8 mouse cellular contexts compared by ENCODE assay signal in the genomic region with DNA sequence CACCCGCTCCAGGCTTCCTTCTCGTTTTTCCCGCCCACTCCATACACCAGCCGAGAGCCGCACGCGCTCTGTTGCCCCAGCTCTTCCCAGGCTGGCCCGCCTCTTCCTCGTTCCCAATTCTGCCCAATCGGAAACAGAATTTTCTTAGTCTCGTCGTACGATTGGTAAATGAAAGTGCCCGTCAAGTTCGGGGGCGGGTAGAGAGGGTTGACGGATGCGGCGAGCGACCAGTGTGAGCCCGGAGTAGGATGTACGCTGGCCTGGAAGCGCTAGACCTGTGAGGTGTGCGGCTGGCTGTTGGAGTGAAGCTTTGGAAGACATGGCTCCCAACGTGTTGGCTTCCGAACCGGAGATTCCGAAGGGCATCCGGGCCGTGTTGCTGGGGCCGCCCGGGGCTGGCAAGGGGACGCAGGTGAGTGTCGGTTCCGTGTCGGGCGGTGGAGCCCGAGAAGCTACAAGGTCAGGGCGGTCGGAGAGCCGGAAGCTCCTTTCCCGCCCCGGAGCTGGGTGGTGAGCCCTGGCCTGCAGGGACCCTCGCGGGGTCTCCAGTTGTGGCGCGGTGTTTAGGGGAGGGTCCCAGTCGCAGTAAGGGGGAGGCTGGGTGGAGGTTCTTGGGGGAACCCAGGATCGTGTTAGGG. TPM values are rescaled to one million over a fixed set of nuclear protein-coding genes. Genes with fewer than 3 reads are reported as not detected.
DNase-seq lines count a peak whose midpoint lies in the region; ATAC-seq and TF ChIP-seq lines count a peak whose summit lies in the region.

No protein-coding gene starts in this region.

- no peak for TF ChIP-seq EP300 in ES-Bruce4 (IDR thresholded peaks at IDR 0.05; ENCODE audit: insufficient read depth, low read depth, low read length)
- TF ChIP-seq EP300 in liver, postnatal 0 days (IDR thresholded peaks at IDR 0.05; ENCODE audit: low read depth): peak; percentile 59; the same call in 1 of the 2 replicates

- peak overlapping the region; percentile 83 for H3K4me2 ChIP-seq in forebrain, embryonic 13.5 days
- peak overlapping the region; percentile 98 for H3K4me2 ChIP-seq in liver, postnatal 0 days (ENCODE audit: low read depth, low read length)
- peak overlapping the region; percentile 82 for H3K4me2 ChIP-seq in neural tube, embryonic 14.5 days (ENCODE audit: low read depth, low read length)

- peak; percentile 97 for DNase-seq in heart, postnatal 10 days
- peak; percentile 99 for DNase-seq in large intestine, adult 2 months (ENCODE audit: low read depth, low spot score)
- peak; percentile 97 for DNase-seq in liver, postnatal 0 days
- DNase-seq in testis, postnatal 10 days (ENCODE audit: low spot score): peak; percentile 95

- intact Hi-C loops in heart, postnatal 10 days (cut with DNase I): loop anchor here (5.0 kb wide), 1 partner anchor 64 kb away; a partner anchor contains a TSS

- no peaks in the 10 kb centered on the region for H3K9me3 ChIP-seq in ES-Bruce4 (replicated peaks; ENCODE audit: control insufficient read depth, insufficient read depth, low read length, poor library complexity, severe bottlenecking)
- no peaks in the 10 kb centered on the region for H3K9me3 ChIP-seq in forebrain, embryonic 13.5 days (replicated peaks)
- no peaks in the 10 kb centered on the region for H3K9me3 ChIP-seq in liver, postnatal 0 days (ENCODE audit: low read length)
- no peaks in the 10 kb centered on the region for H3K9me3 ChIP-seq in neural tube, embryonic 14.5 days (ENCODE audit: control insufficient read depth, low read length)

- H3K9ac ChIP-seq in ES-Bruce4 (ENCODE audit: low read depth, poor library complexity, severe bottlenecking): peak overlapping the region; percentile 80
- peak overlapping the region; percentile 86 for H3K9ac ChIP-seq in forebrain, embryonic 13.5 days
- H3K9ac ChIP-seq in liver, postnatal 0 days (replicated peaks): peak overlapping the region; percentile 88
- H3K9ac ChIP-seq in neural tube, embryonic 14.5 days (replicated peaks; ENCODE audit: low read depth, low read length): peak overlapping the region; percentile 76

- H3K27me3 ChIP-seq in ES-Bruce4 (ENCODE audit: control insufficient read depth, insufficient read depth, low read length, poor library complexity, severe bottlenecking): no peaks in the 10 kb centered on the region
- H3K27me3 ChIP-seq in forebrain, embryonic 13.5 days: peaks cover 4% of the 10 kb centered on the region; the same call in 1 of the 2 replicates
- H3K27me3 ChIP-seq in liver, postnatal 0 days (ENCODE audit: insufficient read depth, low read length): no peaks in the 10 kb centered on the region
- no peaks in the 10 kb centered on the region for H3K27me3 ChIP-seq in neural tube, embryonic 14.5 days (ENCODE audit: control insufficient read depth, insufficient read depth, low read length)

- H3K4me3 ChIP-seq in ES-Bruce4 (ENCODE audit: low read depth, low read length): peak overlapping the region; percentile 67
- H3K4me3 ChIP-seq in forebrain, embryonic 13.5 days: peak overlapping the region; percentile 83
- H3K4me3 ChIP-seq in liver, postnatal 0 days (ENCODE audit: low read depth, low read length): peak overlapping the region; percentile 83
- peak overlapping the region; percentile 77 for H3K4me3 ChIP-seq in neural tube, embryonic 14.5 days (ENCODE audit: low read depth, low read length)

- H3K4me1 ChIP-seq in ES-Bruce4 (ENCODE audit: control insufficient read depth, insufficient read depth, low read length): no peaks in the 10 kb centered on the region
- peaks cover 14% of the 10 kb centered on the region for H3K4me1 ChIP-seq in forebrain, embryonic 13.5 days
- H3K4me1 ChIP-seq in liver, postnatal 0 days (ENCODE audit: insufficient read depth): peaks cover 36% of the 10 kb centered on the region
- H3K4me1 ChIP-seq in neural tube, embryonic 14.5 days (ENCODE audit: control insufficient read depth, insufficient read depth, low read length): peaks cover 14% of the 10 kb centered on the region

- H3K36me3 ChIP-seq in ES-Bruce4 (ENCODE audit: control insufficient read depth, insufficient read depth, low read length, poor library complexity, severe bottlenecking): peaks cover 8% of the 10 kb centered on the region
- 0 out of 2 replicates have a peak, but pooled peaks cover 6% of the 10 kb centered on the region for H3K36me3 ChIP-seq in forebrain, embryonic 13.5 days (ENCODE audit: poor library complexity, severe bottlenecking)
- peaks cover 14% of the 10 kb centered on the region; the same call in 1 of the 2 replicates for H3K36me3 ChIP-seq in liver, postnatal 0 days (replicated peaks; ENCODE audit: insufficient read depth, low read length)
- H3K36me3 ChIP-seq in neural tube, embryonic 14.5 days (ENCODE audit: control insufficient read depth, insufficient read depth, low read length): no peaks in the 10 kb centered on the region

- no peak overlapping the region for H3K27ac ChIP-seq in ES-Bruce4 (ENCODE audit: insufficient read depth, low read length)
- peak overlapping the region; percentile 60; the same call in 1 of the 2 replicates for H3K27ac ChIP-seq in forebrain, embryonic 13.5 days
- H3K27ac ChIP-seq in liver, postnatal 0 days (ENCODE audit: low read depth): peak overlapping the region; percentile 96
- H3K27ac ChIP-seq in neural tube, embryonic 14.5 days (ENCODE audit: low read depth, low read length): peak overlapping the region; percentile 55; the same call in 1 of the 2 replicates

- no peak for TF ChIP-seq CTCF in ES-Bruce4 (IDR thresholded peaks at IDR 0.05; ENCODE audit: low read depth, low read length)
- no peak for TF ChIP-seq CTCF in liver, postnatal 0 days (IDR thresholded peaks at IDR 0.05; ENCODE audit: low read depth)

- ATAC-seq in cerebellum, adult (ENCODE audit: insufficient number of reproducible peaks, low FRiP score, low TSS enrichment): peak; percentile 100
- ATAC-seq in forebrain, embryonic 13.5 days: peak; percentile 100
- peak; percentile 98 for ATAC-seq in liver, postnatal 0 days
- peak; percentile 100 for ATAC-seq in neural tube, embryonic 14.5 days (ENCODE audit: low read depth)

- under 1% methylated on average over 49 of the region's 49 CpGs for WGBS in forebrain, embryonic 13.5 days
- WGBS in large intestine, adult 2 months: under 1% methylated on average over 49 of the region's 49 CpGs
- under 1% methylated on average over 49 of the region's 49 CpGs for WGBS in liver, postnatal 0 days (ENCODE audit: insufficient replicate concordance)
- WGBS in neural tube, embryonic 14.5 days: 1% methylated on average over 49 of the region's 49 CpGs

- TF ChIP-seq POLR2A in ES-Bruce4 (IDR thresholded peaks at IDR 0.05; ENCODE audit: insufficient read depth, low read length): peak; percentile 46

RNA-seq across cellular contexts. Expression of a gene that starts 1.4 kb away (rescaled TPM):
- polyA plus RNA-seq in ES-Bruce4 (2011; ENCODE audit: insufficient read depth, insufficient read length, low read depth, missing spikeins): 204 and 208 TPM in 2 replicates
- polyA plus RNA-seq in forebrain, embryonic 13.5 days (2015; fragmentation: Nextera tagmentation; extraction: Ambion mirVana): 155 and 166 TPM in 2 replicates
- total RNA-seq in heart, postnatal 10 days (2021): 10 to 100 TPM; 91.3 to 93.4 TPM
- 141 and 161 TPM in 2 replicates for polyA plus RNA-seq in large intestine, adult 2 months (2012; rRNA removed)
- 276 and 291 TPM in 2 replicates for polyA plus RNA-seq in liver, postnatal 0 days (2015; fragmentation: Nextera tagmentation; extraction: Ambion mirVana)
- polyA plus RNA-seq in neural tube, embryonic 14.5 days (2014; fragmentation: Nextera tagmentation; extraction: Ambion mirVana): 57.1 and 60.0 TPM in 2 replicates

RNA-seq across cellular contexts. Expression of a gene that starts 30.9 kb away (rescaled TPM):
- polyA plus RNA-seq in ES-Bruce4 (2011; ENCODE audit: insufficient read depth, insufficient read length, low read depth, missing spikeins): 31.9 and 32.9 TPM in 2 replicates
- 11.3 and 13.5 TPM in 2 replicates for polyA plus RNA-seq in forebrain, embryonic 13.5 days (2015; fragmentation: Nextera tagmentation; extraction: Ambion mirVana)
- 1 to 10 TPM; 5.8 to 6.0 TPM for total RNA-seq in heart, postnatal 10 days (2021)
- 2.8 and 3.4 TPM in 2 replicates for polyA plus RNA-seq in large intestine, adult 2 months (2012; rRNA removed)
- polyA plus RNA-seq in liver, postnatal 0 days (2015; fragmentation: Nextera tagmentation; extraction: Ambion mirVana): 1.6 and 1.8 TPM in 2 replicates
- 19.5 and 19.9 TPM in 2 replicates for polyA plus RNA-seq in neural tube, embryonic 14.5 days (2014; fragmentation: Nextera tagmentation; extraction: Ambion mirVana)
